ENCODE assay signal across 9 mouse cellular contexts in the genomic region with DNA sequence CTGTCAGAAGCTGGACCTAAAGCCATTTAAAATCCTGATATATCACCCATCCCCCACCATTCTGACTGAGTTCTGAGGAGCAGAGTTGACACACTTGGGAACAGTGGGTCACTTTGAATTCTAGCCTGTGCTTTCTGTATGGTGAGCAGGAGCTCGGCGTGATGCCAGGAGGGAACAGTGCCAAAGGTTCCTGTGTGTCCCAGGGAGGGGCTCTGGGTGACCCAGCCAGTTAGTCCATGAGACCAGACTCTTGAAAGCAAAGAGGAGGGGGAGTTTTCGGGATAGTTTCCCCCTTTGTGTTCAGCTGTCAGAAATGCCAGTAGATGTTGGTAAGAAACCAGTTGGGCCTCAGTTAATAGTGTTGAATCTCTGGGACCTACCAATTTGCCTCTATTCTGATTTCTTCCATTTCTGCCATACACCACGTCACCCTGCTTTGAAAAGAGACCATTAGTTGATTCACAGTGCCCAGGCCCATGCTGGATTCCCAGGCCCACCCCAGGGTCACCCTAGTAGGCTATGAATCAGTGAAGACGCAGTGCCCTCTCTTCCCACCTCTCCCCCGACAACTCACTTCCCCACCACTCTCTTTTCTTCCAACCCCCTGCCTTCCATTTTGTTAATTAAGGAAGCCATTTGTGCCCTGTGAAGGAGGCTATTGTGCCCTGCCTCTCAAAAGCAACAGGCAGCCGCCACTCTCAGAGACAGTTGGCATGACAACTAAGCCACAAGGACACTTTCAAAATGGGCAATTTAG. TPM values are rescaled to one million over a fixed set of nuclear protein-coding genes. Genes with fewer than 3 reads are reported as not detected.
A peak's percentile ranks its signal among the peaks of the same experiment; 100 is the strongest.
DNase-seq lines count a peak whose midpoint lies in the region; ATAC-seq and TF ChIP-seq lines count a peak whose summit lies in the region.
"Had no signal": no experiment of that assay in that cellular context is flagged by ENCODE, and none has a peak within 500 bp of the region (broad histone marks: within the 10 kb centered on the region; RNA-seq: fewer than 3 reads in every experiment).

No protein-coding gene starts in this region.

- peak; percentile 32 for DNase-seq in layer of hippocampus, adult 11-12 months (ENCODE audit: low spot score)
- no peak for DNase-seq in layer of hippocampus, adult 2 months (ENCODE audit: low spot score in 2 of 2)
- peak; percentile 18 for DNase-seq in brain, adult 2 months (ENCODE audit: low read depth, low spot score)
- DNase-seq in midbrain, postnatal 0 days (ENCODE audit: low spot score): peak; percentile 91
- DNase-seq in spleen, postnatal 10 days (ENCODE audit: low spot score in 2 of 2): no peak
- DNase-seq in heart, adult 8-10 months (ENCODE audit: low spot score): no peak
- DNase-seq: thymus, adult 2 months had no signal

- no peaks in the 10 kb centered on the region for H3K9me3 ChIP-seq in forebrain, embryonic 13.5 days (replicated peaks)
- no peaks in the 10 kb centered on the region for H3K9me3 ChIP-seq in midbrain, postnatal 0 days (ENCODE audit: low read length)
- H3K9me3 ChIP-seq: embryonic facial prominence, embryonic 12.5 days had no signal

- TF ChIP-seq CTCF in layer of hippocampus, adult 2 months (conservative IDR thresholded peaks at IDR 0.05): no peak
- no peak for TF ChIP-seq CTCF in midbrain, postnatal 0 days (IDR thresholded peaks at IDR 0.05)

- H3K27ac ChIP-seq in layer of hippocampus, adult 2 months: no peak overlapping the region
- H3K27ac ChIP-seq in forebrain, embryonic 13.5 days: peak overlapping the region; percentile 90
- H3K27ac ChIP-seq in midbrain, postnatal 0 days (ENCODE audit: low read depth, low read length): no peak overlapping the region
- H3K27ac ChIP-seq: embryonic facial prominence, embryonic 12.5 days had no signal

- 8% methylated on average over 7 of the region's 7 CpGs for WGBS in forebrain, embryonic 13.5 days
- WGBS in midbrain, postnatal 0 days: 33% methylated on average over 7 of the region's 7 CpGs

- H3K9ac ChIP-seq in forebrain, embryonic 13.5 days: no peak overlapping the region
- no peak overlapping the region for H3K9ac ChIP-seq in midbrain, postnatal 0 days (replicated peaks; ENCODE audit: low read length, poor library complexity, severe bottlenecking)
- H3K9ac ChIP-seq: embryonic facial prominence, embryonic 12.5 days had no signal

- no peaks in the 10 kb centered on the region for H3K27me3 ChIP-seq in forebrain, embryonic 13.5 days
- H3K27me3 ChIP-seq in midbrain, postnatal 0 days (ENCODE audit: insufficient read depth, low read length): no peaks in the 10 kb centered on the region
- H3K27me3 ChIP-seq: embryonic facial prominence, embryonic 12.5 days had no signal

- peak overlapping the region; percentile 39 for H3K4me2 ChIP-seq in forebrain, embryonic 13.5 days
- H3K4me2 ChIP-seq in midbrain, postnatal 0 days (ENCODE audit: low read depth, low read length, poor library complexity, severe bottlenecking): no peak overlapping the region
- H3K4me2 ChIP-seq: embryonic facial prominence, embryonic 12.5 days had no signal

- no peak overlapping the region for H3K4me3 ChIP-seq in layer of hippocampus, adult 2 months
- H3K4me3 ChIP-seq in forebrain, embryonic 13.5 days: no peak overlapping the region
- no peak overlapping the region for H3K4me3 ChIP-seq in midbrain, postnatal 0 days (ENCODE audit: low read depth, low read length)
- H3K4me3 ChIP-seq: embryonic facial prominence, embryonic 12.5 days had no signal

- peak; percentile 93 for ATAC-seq in forebrain, embryonic 13.5 days
- peak; percentile 87 for ATAC-seq in midbrain, postnatal 0 days (ENCODE audit: low FRiP score)

- H3K36me3 ChIP-seq in forebrain, embryonic 13.5 days (ENCODE audit: poor library complexity, severe bottlenecking): no peaks in the 10 kb centered on the region
- H3K36me3 ChIP-seq in midbrain, postnatal 0 days (ENCODE audit: insufficient read depth, low read length): no peaks in the 10 kb centered on the region
- H3K36me3 ChIP-seq: embryonic facial prominence, embryonic 12.5 days had no signal

- H3K4me1 ChIP-seq in forebrain, embryonic 13.5 days: peaks cover 46% of the 10 kb centered on the region
- no peaks in the 10 kb centered on the region for H3K4me1 ChIP-seq in midbrain, postnatal 0 days (ENCODE audit: insufficient read depth, low read length)
- H3K4me1 ChIP-seq: embryonic facial prominence, embryonic 12.5 days had no signal

RNA-seq across cellular contexts. Expression of a gene that starts 38.6 kb away (rescaled TPM):
- total RNA-seq in layer of hippocampus, adult 2 months (2021): 10 to 100 TPM; 92.7 to 94.2 TPM
- polyA plus RNA-seq in forebrain, embryonic 13.5 days (2015; fragmentation: Nextera tagmentation; extraction: Ambion mirVana): 122 and 134 TPM in 2 replicates
- total RNA-seq in midbrain, postnatal 0 days (2014; rRNA removed): 67.5 and 85.5 TPM in 2 replicates
- polyA plus RNA-seq in midbrain, postnatal 0 days (2015; fragmentation: Nextera tagmentation; extraction: Ambion mirVana): 93.9 and 97.5 TPM in 2 replicates
- total RNA-seq in heart, adult 8-10 months (2022): 100 to 1,000 TPM in 3 of 4 experiments, 10 to 100 TPM in 1; 98.3 to 116 (median 105) TPM

RNA-seq across cellular contexts. Expression of a gene that starts 39.0 kb away (rescaled TPM):
- not detected for total RNA-seq in layer of hippocampus, adult 2 months (2021)
- not detected in 2 replicates for polyA plus RNA-seq in forebrain, embryonic 13.5 days (2015; fragmentation: Nextera tagmentation; extraction: Ambion mirVana)
- total RNA-seq in midbrain, postnatal 0 days (2014; rRNA removed): 1.6 TPM in 1 of 2 replicates, not detected in the other
- polyA plus RNA-seq in midbrain, postnatal 0 days (2015; fragmentation: Nextera tagmentation; extraction: Ambion mirVana): 0.32 and 0.49 TPM in 2 replicates
- not detected for total RNA-seq in heart, adult 8-10 months (2022)

Comparison
In these comparisons a context has a peak if more than half of its experiments do, and no peak if none do; other contexts are left out.
1. DNase-seq: peak in layer of hippocampus, adult 11-12 months (single experiment), brain, adult 2 months (single experiment) and midbrain, postnatal 0 days (single experiment); none in layer of hippocampus, adult 2 months (0 of 2), spleen, postnatal 10 days (0 of 2) and heart, adult 8-10 months (single experiment).